Mouse (Mus musculus) hematopoietic stem cell, adult 5-6 weeks (primary cell): ENCODE measurements around the gene Sort1. TPM values are rescaled to one million over a fixed set of nuclear protein-coding genes. Genes with fewer than 3 reads are reported as not detected.

Source experiments
- ATAC-seq, 2 experiments: fragments of 125-278 bp in 1 of 2; replicated peaks in 1 of 2; 2 replicates each; pipeline ENCODE4 v1.8.0; 2016 to 2017; ENCODE audit warnings: inconsistent platforms in 2 of 2, mild to moderate bottlenecking in 2 of 2, moderate number of reproducible peaks in 2 of 2, low read depth in 1 of 2, moderate TSS enrichment in 1 of 2; ENCODE audit not compliant: low FRiP score in 2 of 2, poor library complexity in 2 of 2, severe bottlenecking in 2 of 2, insufficient read depth in 1 of 2, low TSS enrichment in 1 of 2
- total RNA-seq: library from RNA; stranded (forward); fragments of 172-1452, 232-1000 nt; gene quantifications from 2 replicates; pipeline ENCODE4 v1.2.3, GENCODE M21; 2017

The Sort1 gene
- total RNA-seq, 1 experiment from 2014 or later = 26.6 TPM

DNA sequence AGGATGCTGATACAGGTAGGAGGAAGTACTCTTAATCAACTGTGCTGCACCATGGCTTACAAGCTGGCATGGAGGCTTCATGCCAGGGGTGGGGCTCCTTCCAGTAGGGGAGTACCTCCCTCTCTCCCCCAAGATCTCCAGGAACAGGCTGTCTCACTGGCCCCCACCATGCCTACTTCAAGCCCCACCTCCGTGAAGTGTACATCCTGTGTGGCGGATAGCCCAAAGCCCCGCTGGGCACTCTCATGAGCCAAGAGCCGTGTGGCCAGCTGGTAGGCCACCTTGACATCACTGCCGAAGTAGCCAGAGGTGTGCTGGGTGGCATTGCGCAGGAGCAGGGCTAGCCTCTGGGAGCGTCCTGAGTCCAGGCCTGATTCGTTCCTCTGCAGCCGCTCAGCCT is 114.4 kb downstream of the Sort1 start:
- no peak for ATAC-seq

DNA sequence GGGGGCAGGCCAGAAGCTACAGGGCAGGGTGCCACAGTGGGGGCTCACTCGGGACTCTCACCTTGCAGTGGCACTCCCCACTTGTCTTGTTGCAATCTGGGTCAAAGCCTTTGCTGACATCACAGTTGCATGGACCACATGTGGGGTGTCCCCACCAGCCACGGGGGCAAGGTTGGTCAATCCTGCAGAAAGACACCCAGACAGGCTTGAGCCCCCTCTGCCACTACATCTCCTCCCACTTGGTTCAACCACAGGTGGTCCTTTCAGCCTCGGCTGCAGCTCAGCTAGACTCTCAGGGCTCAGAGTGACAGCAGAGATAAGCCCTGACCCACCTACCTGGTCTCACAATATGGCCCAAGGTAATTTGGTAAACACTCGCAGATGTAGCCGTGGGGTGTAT is 116.6 kb downstream of the Sort1 start:
- ATAC-seq = no peak

DNA sequence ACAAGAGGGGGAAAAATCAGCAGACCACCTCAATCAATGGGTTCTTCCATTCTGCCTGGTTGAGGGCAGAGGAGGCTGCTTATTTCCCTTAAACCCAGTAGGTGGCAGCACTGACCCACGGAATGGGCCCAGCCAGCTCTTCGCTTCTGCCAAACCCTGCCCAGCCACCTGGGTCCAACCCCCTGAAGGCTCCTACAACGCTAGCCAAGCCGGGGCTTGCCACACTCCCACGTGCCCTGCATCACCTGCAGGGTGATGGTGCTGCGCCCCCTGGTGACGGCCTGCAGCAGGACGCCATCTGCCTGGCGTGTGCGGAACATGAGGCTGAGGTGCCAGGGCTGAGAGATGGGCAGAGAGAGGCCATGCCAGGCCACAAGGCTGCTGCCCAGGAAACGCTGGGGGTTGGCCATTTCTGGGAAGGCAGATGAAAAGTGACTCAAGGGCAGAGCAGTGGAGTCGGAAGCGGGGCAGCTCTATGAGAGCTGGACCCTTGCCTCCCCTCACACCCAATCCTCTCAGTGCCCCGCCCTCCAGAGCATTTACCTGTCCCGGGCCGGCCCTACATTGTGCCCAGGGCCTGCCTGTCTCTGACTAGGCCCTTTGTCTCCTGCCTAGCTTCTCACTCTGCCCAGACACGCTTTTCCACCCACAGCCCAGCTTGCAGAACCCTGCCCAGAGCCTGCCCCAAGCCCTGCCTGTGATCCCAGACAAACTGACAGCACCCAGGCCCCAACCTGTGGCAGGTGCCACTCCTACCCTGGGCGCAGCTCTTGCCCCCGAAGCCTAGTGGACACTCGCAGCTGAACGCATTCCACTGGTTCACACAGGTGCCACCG is 118.0 kb downstream of the Sort1 start:
- ATAC-seq = peak; percentile 99

- ATAC-seq = no peak
Measured at GRCm38 (mm10) chr3:108402528-108402920, 118.6 kb downstream of the Sort1 start.

DNA sequence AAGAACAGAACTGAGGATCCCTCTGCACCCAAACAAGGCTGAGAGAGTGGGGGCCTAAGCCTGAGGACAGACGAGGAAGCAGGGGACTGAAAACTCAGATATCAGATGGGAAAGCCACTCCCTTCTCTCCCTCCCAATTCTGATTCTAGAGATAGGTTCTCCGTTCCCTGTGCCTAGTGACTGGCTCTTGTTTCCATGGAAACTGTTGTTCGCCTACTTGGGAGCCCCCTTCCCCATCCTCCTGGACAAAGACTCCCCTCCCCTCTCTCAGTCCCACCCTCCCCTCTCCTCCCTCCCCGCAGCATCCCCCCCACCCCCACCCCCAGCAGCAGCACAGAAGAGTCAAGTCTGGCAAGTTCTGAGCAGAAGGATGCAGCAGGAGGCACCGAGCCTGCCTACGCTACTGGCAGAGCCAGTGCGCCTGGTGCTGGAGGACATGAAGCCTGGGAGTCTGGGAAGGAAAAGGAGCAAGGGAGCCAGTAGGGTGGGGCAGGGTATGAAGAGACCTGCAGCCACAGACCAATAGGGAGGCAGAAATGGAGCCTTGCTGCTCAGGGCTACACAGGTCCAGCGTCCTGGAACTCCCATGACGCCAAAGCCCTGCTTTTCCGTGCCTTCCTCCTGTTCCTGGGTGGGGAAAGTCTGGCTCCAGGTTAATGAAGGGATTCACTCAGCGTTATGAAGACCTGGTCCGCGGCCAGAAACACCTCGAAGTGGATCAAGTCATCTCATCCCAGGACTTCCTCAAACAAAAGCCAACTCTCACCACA is 121.8 kb downstream of the Sort1 start:
- no peak for ATAC-seq

GRCm38 (mm10) chr3:108406306-108406885 is 122.5 kb downstream of the Sort1 start:
- no peak for ATAC-seq

- no peak for ATAC-seq
Measured at GRCm38 (mm10) chr3:108408517-108409008, 124.7 kb downstream of the Sort1 start.

DNA sequence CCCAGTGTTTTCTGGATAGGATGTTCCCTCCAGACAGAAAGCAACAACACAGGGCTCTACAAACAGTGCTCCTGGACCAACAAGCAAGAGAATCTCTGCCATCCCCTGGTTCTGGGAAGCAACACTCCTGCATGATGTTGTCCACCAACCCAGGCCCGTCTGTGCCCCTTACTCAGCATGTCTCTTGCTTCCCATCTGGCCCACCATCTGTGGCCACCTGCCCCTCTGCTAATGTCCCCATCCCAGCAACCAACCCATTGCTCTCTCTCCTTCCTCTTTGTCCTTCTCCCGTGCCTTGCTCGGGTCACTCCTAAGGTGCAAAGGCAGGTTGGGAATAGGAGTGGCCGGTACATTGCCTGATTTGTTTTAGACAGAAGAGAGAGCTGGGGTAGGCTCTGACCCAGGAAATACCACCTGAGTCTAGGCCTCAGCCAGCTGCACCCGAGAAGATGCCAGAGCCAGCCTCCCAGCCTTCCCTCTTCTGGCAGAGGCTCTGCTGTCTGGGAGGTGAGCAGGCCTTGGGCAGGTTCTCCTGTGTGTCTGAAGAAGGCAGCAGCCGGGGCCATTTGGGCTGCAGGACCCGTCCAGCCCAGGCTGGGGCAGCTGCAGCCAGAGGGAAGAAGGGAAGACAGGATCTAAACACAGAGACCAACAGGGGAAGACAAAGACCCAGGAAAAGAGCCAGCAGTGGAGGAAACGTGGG is 125.9 kb downstream of the Sort1 start:
- ATAC-seq = no peak

DNA sequence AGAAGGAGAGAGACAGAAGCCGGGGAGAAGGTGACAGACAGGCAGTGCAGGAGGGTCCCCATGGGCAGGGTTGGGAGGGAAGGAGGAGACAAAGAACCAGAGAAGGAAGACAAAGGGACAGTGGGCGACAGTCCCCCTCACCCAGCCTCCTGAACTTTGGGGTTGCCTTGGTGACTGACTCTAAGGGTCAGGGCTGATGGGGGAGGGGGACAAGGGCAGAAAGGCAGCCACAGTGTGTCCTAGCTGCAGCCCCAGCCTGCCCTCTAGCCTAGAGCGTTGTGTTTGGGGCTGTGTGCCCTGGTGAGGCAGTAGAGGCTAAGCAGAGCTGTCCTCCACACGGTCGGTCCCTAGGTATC is 126.5 kb downstream of the Sort1 start:
- ATAC-seq = no peak

Other genes with a start within 250 kb of the Sort1 start
- 11.8 and 13.1 TPM in 2 replicates for gene Gstm4, start 239.2 kb upstream of the Sort1 start, total RNA-seq
- 45.3 and 46.7 TPM in 2 replicates for gene Ampd2, start 197.4 kb upstream of the Sort1 start, total RNA-seq
- gene Gnat2, start 191.3 kb upstream of the Sort1 start, total RNA-seq = 3.8 and 4.4 TPM in 2 replicates
- gene Gnai3, start 137.9 kb upstream of the Sort1 start, total RNA-seq = 140 and 171 TPM in 2 replicates
- not detected in 2 replicates for gene Gpr61, start 129.2 kb upstream of the Sort1 start, total RNA-seq
- gene Amigo1, start 97.7 kb upstream of the Sort1 start, total RNA-seq = 3.2 and 5.8 TPM in 2 replicates
- 7.7 and 9.5 TPM in 2 replicates for gene Cyb561d1, start 82.9 kb upstream of the Sort1 start, total RNA-seq
- gene Atxn7l2, start 73.1 kb upstream of the Sort1 start, total RNA-seq = 4.2 and 4.6 TPM in 2 replicates
- not detected in 2 replicates for gene Sypl2, start 57.4 kb upstream of the Sort1 start, total RNA-seq
- 194 and 263 TPM in 2 replicates for gene Psma5, start 27.2 kb upstream of the Sort1 start, total RNA-seq
- gene Mybphl, start 80.8 kb downstream of the Sort1 start, total RNA-seq = not detected in 2 replicates
- gene Psrc1, start 99.8 kb downstream of the Sort1 start, total RNA-seq = 27.6 and 39.3 TPM in 2 replicates
- gene Celsr2, start 131.5 kb downstream of the Sort1 start, total RNA-seq = 0.38 and 1.6 TPM in 2 replicates
- 216 and 455 TPM in 2 replicates for gene Sars, start 161.1 kb downstream of the Sort1 start, total RNA-seq